Mouse (Mus musculus) lung, postnatal 0 days (tissue): ENCODE results near the gene Csad.

Source experiments
- CTCF ChIP-seq: IDR thresholded peaks from 2 replicates; pipeline ENCODE4 v1.5.1; 2016; ENCODE audit warnings: antibody characterized with exemption, mild to moderate bottlenecking
- EP300 ChIP-seq: IDR thresholded peaks from 2 replicates; pipeline ENCODE4 v1.6.1; 2016; ENCODE audit warnings: antibody characterized with exemption, mild to moderate bottlenecking, control low read depth

DNA sequence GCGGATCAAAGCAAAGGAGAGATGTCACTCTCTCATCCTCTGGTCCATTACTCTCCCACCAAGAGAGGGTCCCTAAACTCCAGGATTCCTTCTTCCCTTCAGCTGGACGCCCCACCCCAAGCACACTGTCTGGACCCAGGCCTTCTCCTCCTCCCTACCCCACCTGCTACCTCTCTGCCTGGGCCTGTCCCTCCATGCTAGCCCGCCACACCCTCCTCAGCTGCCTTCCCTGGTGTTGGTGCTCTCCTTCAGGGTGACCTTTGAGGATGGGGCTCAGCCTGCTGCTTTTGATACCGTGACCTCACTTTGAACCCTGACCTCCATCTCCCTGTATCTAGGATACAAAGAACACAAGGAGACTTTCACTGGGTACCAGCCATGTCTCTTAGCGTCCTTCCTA is 46.0 kb upstream of the Csad start:
- TF ChIP-seq EP300 (no peak), CTCF (no peak)
